Mouse (Mus musculus) heart, embryonic 16.5 days (tissue): ENCODE measurements around the gene Nck2. TPM values are rescaled to one million over a fixed set of nuclear protein-coding genes. Genes with fewer than 3 reads are reported as not detected.
A peak's percentile ranks its signal among the peaks of the same experiment; 100 is the strongest.
"Not testable (repeated sequence)": the region's sequence is repeated elsewhere in the genome, so short reads cannot be mapped to it uniquely, and the experiment has no call there.

Experiments used
- ATAC-seq: fragments of 200-750 bp; cut with Nextera tagmentation; replicated peaks from 2 replicates; pipeline ENCODE4 v1.8.0; 2017; ENCODE audit warnings: moderate number of reproducible peaks; ENCODE audit not compliant: insufficient read depth, low FRiP score; ENCODE audit errors: extremely low read depth
- H3K27ac ChIP-seq: fragments of 300-500 bp; sonication (generic); 2 replicates; pipeline ENCODE4 v1.5.1; 2014; ENCODE audit warnings: mild to moderate bottlenecking, low read length, control low read depth, moderate library complexity
- H3K27me3 ChIP-seq: fragments of 300-500 bp; sonication (generic); 2 replicates; pipeline ENCODE4 v1.6.1; 2014; ENCODE audit warnings: low read length, mixed read lengths; ENCODE audit not compliant: control insufficient read depth, insufficient read depth
- H3K36me3 ChIP-seq: fragments of 300-500 bp; sonication (generic); 2 replicates; pipeline ENCODE4 v1.6.1; 2014; ENCODE audit not compliant: control insufficient read depth, insufficient read depth
- H3K4me1 ChIP-seq: fragments of 300-500 bp; sonication (generic); 2 replicates; pipeline ENCODE4 v1.6.1; 2014; ENCODE audit warnings: low read length, mixed read lengths; ENCODE audit not compliant: control insufficient read depth, insufficient read depth
- H3K4me2 ChIP-seq: fragments of 300-500 bp; sonication (generic); 2 replicates; pipeline ENCODE4 v1.6.1; 2014; ENCODE audit warnings: low read depth, mild to moderate bottlenecking, control low read depth, low read length
- H3K4me3 ChIP-seq: fragments of 300-500 bp; sonication (generic); 2 replicates; pipeline ENCODE4 v1.5.1; 2014; ENCODE audit warnings: mild to moderate bottlenecking, control low read depth, low read length
- H3K9ac ChIP-seq: fragments of 300-500 bp; sonication (generic); 2 replicates; pipeline ENCODE4 v1.6.1; 2014; ENCODE audit warnings: low read length, control low read depth
- H3K9me3 ChIP-seq: fragments of 300-500 bp; sonication (generic); replicated peaks from 2 replicates; pipeline ENCODE4 v1.6.1; 2016; ENCODE audit warnings: low read length; ENCODE audit not compliant: control insufficient read depth
- WGBS: fragments of 180-500 bp; shearing (Covaris S2); extraction: QIAGEN DNeasy Blood & Tissue Kit; methylation state at CpG from one replicate; pipeline ENCODE4 v1.1.7; 2014; 5-methylcytosine and 5-hydroxymethylcytosine counted together
- polyA plus RNA-seq: library from polyadenylated mRNA; unstranded; fragments of >200 nt; fragmentation: Nextera tagmentation; extraction: Ambion mirVana; gene quantifications from 2 replicates; pipeline ENCODE4 v1.2.1, GENCODE M21; 2015

Gene Nck2
- polyA plus RNA-seq, 1 experiment from 2014 or later = 31.2 TPM

GRCm38 (mm10) chr1:43538716-43539115 lies 94.3 kb downstream of the Nck2 start:
- H3K4me2 ChIP-seq = no peak overlapping the region
- peaks cover 9% of the 10 kb centered on the region; the same call in 1 of the 2 replicates for H3K36me3 ChIP-seq
- no peaks in the 10 kb centered on the region for H3K9me3 ChIP-seq
- ATAC-seq = no peak
- H3K27ac ChIP-seq = peak overlapping the region; percentile 58
- no peak overlapping the region for H3K9ac ChIP-seq
- no peak overlapping the region for H3K4me3 ChIP-seq
- H3K4me1 ChIP-seq = peaks cover 46% of the 10 kb centered on the region
- 29% methylated on average over 2 of the region's 2 CpGs for WGBS
- H3K27me3 ChIP-seq = no peaks in the 10 kb centered on the region

- peaks cover 1% of the 10 kb centered on the region; the same call in 1 of the 2 replicates for H3K36me3 ChIP-seq
- no peak for ATAC-seq
- 74% methylated on average over 4 of the region's 4 CpGs for WGBS
- H3K4me1 ChIP-seq = peaks cover 35% of the 10 kb centered on the region
- no peak overlapping the region for H3K4me2 ChIP-seq
- no peak overlapping the region for H3K27ac ChIP-seq
- H3K4me3 ChIP-seq = no peak overlapping the region
- no peaks in the 10 kb centered on the region for H3K9me3 ChIP-seq
- H3K27me3 ChIP-seq = no peaks in the 10 kb centered on the region
- no peak overlapping the region for H3K9ac ChIP-seq
Observed at GRCm38 (mm10) chr1:43539689-43540380, 95.5 kb downstream of the Nck2 start.

GRCm38 (mm10) chr1:43542339-43542738 lies 98.0 kb downstream of the Nck2 start:
- Histone ChIP-seq H3K36me3 (no peaks in the 10 kb centered on the region), H3K27me3 (no peaks in the 10 kb centered on the region), H3K4me3 (no peak overlapping the region), H3K27ac (peak overlapping the region; percentile 70; the same call in 1 of the 2 replicates), H3K9ac (no peak overlapping the region), H3K4me2 (no peak overlapping the region), H3K4me1 (peaks cover 19% of the 10 kb centered on the region), H3K9me3 (no peaks in the 10 kb centered on the region)
- 57% methylated on average over 4 of the region's 4 CpGs for WGBS
- ATAC-seq = peak; percentile 55; the same call in 1 of the 2 replicates

- Histone ChIP-seq H3K27ac (no peak overlapping the region), H3K36me3 (no peaks in the 10 kb centered on the region), H3K27me3 (no peaks in the 10 kb centered on the region), H3K9me3 (no peaks in the 10 kb centered on the region), H3K9ac (no peak overlapping the region), H3K4me2 (no peak overlapping the region), H3K4me3 (no peak overlapping the region), H3K4me1 (peaks cover 8% of the 10 kb centered on the region)
- WGBS = 54% methylated on average over 2 of the region's 2 CpGs
- no peak for ATAC-seq
Observed at GRCm38 (mm10) chr1:43547644-43548043, 103.3 kb downstream of the Nck2 start.

GRCm38 (mm10) chr1:43548749-43549148 lies 104.4 kb downstream of the Nck2 start:
- Histone ChIP-seq H3K36me3 (no peaks in the 10 kb centered on the region; the same call in 1 of the 2 replicates), H3K4me2 (no peak overlapping the region), H3K9ac (no peak overlapping the region), H3K9me3 (no peaks in the 10 kb centered on the region), H3K4me3 (no peak overlapping the region), H3K4me1 (peaks cover 8% of the 10 kb centered on the region), H3K27ac (no peak overlapping the region), H3K27me3 (no peaks in the 10 kb centered on the region)
- ATAC-seq = no peak
- WGBS = 78% methylated on average over 5 of the region's 5 CpGs

- H3K4me3 ChIP-seq = no peak overlapping the region
- no peak overlapping the region for H3K27ac ChIP-seq
- WGBS = 73% methylated on average over 3 of the region's 3 CpGs
- no peaks in the 10 kb centered on the region for H3K9me3 ChIP-seq
- ATAC-seq = no peak
- H3K27me3 ChIP-seq = no peaks in the 10 kb centered on the region
- no peak overlapping the region for H3K9ac ChIP-seq
- peaks cover 2% of the 10 kb centered on the region; the same call in 1 of the 2 replicates for H3K36me3 ChIP-seq
- peaks cover 19% of the 10 kb centered on the region for H3K4me1 ChIP-seq
- no peak overlapping the region for H3K4me2 ChIP-seq
Observed at GRCm38 (mm10) chr1:43550525-43550924, 106.1 kb downstream of the Nck2 start.

GRCm38 (mm10) chr1:43553989-43554679 lies 109.8 kb downstream of the Nck2 start:
- H3K4me3 ChIP-seq, H3K27ac ChIP-seq, H3K4me2 ChIP-seq, ATAC-seq, H3K36me3 ChIP-seq, H3K9me3 ChIP-seq, H3K9ac ChIP-seq, H3K27me3 ChIP-seq: not testable (repeated sequence)
- peaks cover 16% of the 10 kb centered on the region for H3K4me1 ChIP-seq
- 95% methylated on average over 37 of the region's 37 CpGs for WGBS

- peak overlapping the region; percentile 19; the same call in 1 of the 2 replicates for H3K27ac ChIP-seq
- no peaks in the 10 kb centered on the region for H3K9me3 ChIP-seq
- H3K4me3 ChIP-seq = no peak overlapping the region
- peaks cover 16% of the 10 kb centered on the region for H3K4me1 ChIP-seq
- WGBS = 48% methylated on average over 12 of the region's 12 CpGs
- peaks cover 2% of the 10 kb centered on the region; the same call in 1 of the 2 replicates for H3K36me3 ChIP-seq
- ATAC-seq = no peak
- no peak overlapping the region for H3K9ac ChIP-seq
- no peaks in the 10 kb centered on the region for H3K27me3 ChIP-seq
- no peak overlapping the region for H3K4me2 ChIP-seq
Observed at GRCm38 (mm10) chr1:43555222-43555974, 111.0 kb downstream of the Nck2 start.
